14 mouse cellular contexts compared by ENCODE assay signal in the genomic region with DNA sequence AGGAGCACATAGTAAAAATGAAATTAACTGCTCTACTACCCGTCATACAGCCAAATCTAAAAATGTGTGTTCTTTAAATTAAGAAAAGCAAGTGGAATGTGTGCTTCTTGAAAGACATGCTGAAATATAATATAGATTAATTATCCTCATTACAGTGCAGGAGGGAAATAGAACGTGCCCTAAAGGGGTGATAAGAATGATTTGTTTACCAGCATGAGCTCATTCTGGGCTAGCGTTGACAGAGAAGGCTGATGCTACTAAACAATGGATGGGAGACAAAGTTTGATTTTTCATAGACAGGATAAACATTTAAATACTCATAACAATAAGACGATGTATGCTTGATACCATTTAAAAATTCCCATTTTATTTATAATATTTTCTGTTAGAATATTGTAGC.
"Had no signal": no experiment of that assay in that cellular context is flagged by ENCODE, and none has a peak within 500 bp of the region (broad histone marks: within the 10 kb centered on the region; RNA-seq: fewer than 3 reads in every experiment).

No protein-coding gene starts in this region.

- H3K9me3 ChIP-seq: stomach, embryonic 15.5 days had no signal

- H3K4me2 ChIP-seq: stomach, embryonic 15.5 days had no signal

- H3K27me3 ChIP-seq: stomach, embryonic 15.5 days had no signal

- H3K4me3 ChIP-seq: stomach, embryonic 15.5 days had no signal

- H3K36me3 ChIP-seq: stomach, embryonic 15.5 days had no signal

- DNase-seq: retina, postnatal 1 day; right cerebral cortex, adult 18-20 months; right cerebral cortex, postnatal 14 days; right cerebral cortex, postnatal 25 days; right cerebral cortex, postnatal 4 days; spleen, adult 18-20 months; thymus, adult 18-20 months; thymus, adult 2 months; thymus, postnatal 14 days; thymus, postnatal 25 days; thymus, postnatal 36 days; thymus, postnatal 4 days had no signal

- H3K9ac ChIP-seq: stomach, embryonic 15.5 days had no signal

- H3K4me1 ChIP-seq: stomach, embryonic 15.5 days had no signal

- H3K27ac ChIP-seq: stomach, embryonic 15.5 days; stomach, postnatal 0 days had no signal
